In genomic region chr2:157957707-157958108, GRCm38 (mm10) we compare ENCODE assay signal across 16 mouse cellular contexts. TPM values are rescaled to one million over a fixed set of nuclear protein-coding genes. Genes with fewer than 3 reads are reported as not detected.
DNase-seq lines count a peak whose midpoint lies in the region; ATAC-seq and TF ChIP-seq lines count a peak whose summit lies in the region.
"Had no signal": no experiment of that assay in that cellular context is flagged by ENCODE, and none has a peak within 500 bp of the region (broad histone marks: within the 10 kb centered on the region; RNA-seq: fewer than 3 reads in every experiment).

No protein-coding gene starts in this region.

- TF ChIP-seq POLR2A in kidney, adult 2 months (IDR thresholded peaks at IDR 0.05; ENCODE audit: low read depth, low read length): no peak
- no peak for TF ChIP-seq POLR2A in CH12.LX (IDR thresholded peaks at IDR 0.05; ENCODE audit: low read depth, low read length)

- no peaks in the 10 kb centered on the region for H3K36me3 ChIP-seq in kidney, adult 2 months (ENCODE audit: control insufficient read depth, insufficient read depth, low read length)
- no peaks in the 10 kb centered on the region for H3K36me3 ChIP-seq in kidney, embryonic 16.5 days (ENCODE audit: insufficient read depth, low read length)
- H3K36me3 ChIP-seq in CH12.LX (replicated peaks in 1 of 2; ENCODE audit: control insufficient read depth in 1 of 2, insufficient read depth in 1 of 2, low read length in 1 of 2) (no peaks in the 10 kb centered on the region), ES-E14 (ENCODE audit: control insufficient read depth, insufficient read depth, low read length, poor library complexity, severe bottlenecking) (no peaks in the 10 kb centered on the region)
- no peaks in the 10 kb centered on the region for H3K36me3 ChIP-seq in forebrain, embryonic 14.5 days (ENCODE audit: control insufficient read depth, insufficient read depth, low read length)
- no peaks in the 10 kb centered on the region for H3K36me3 ChIP-seq in intestine, embryonic 15.5 days
- H3K36me3 ChIP-seq: embryonic facial prominence, embryonic 13.5 days; heart, embryonic 10.5 days had no signal

- DNase-seq in kidney, adult 2 months: peak; percentile 53
- DNase-seq in CH12.LX (ENCODE audit: extremely low read depth) (peak; percentile 82), ES-E14 (ENCODE audit: low read depth, low spot score) (peak; percentile 53)
- peak; percentile 29 for DNase-seq in forebrain, embryonic 14.5 days (ENCODE audit: low spot score)
- no peak for DNase-seq in spleen, postnatal 14 days (ENCODE audit: low spot score in 2 of 2)
- DNase-seq: adrenal gland, postnatal 10 days; cerebellum, adult 9-11 months; gastrocnemius, postnatal 25 days; heart, postnatal 36 days; liver, postnatal 0 days; lung, postnatal 4 days had no signal

- TF ChIP-seq RAD21 in CH12.LX (IDR thresholded peaks at IDR 0.05; ENCODE audit: low read depth, low read length): no peak

- dilution Hi-C loops in CH12.LX (cut with MboI; ENCODE audit: extremely low pct_ligation_motif_present, extremely low pct_unique_long_range_greater_than_20kb, low sequenced_read_pairs): no loop called here

- no peak overlapping the region for H3K4me3 ChIP-seq in kidney, adult 2 months (ENCODE audit: insufficient read depth, low read depth, low read length)
- no peak overlapping the region for H3K4me3 ChIP-seq in kidney, embryonic 16.5 days (ENCODE audit: low read length)
- H3K4me3 ChIP-seq in CH12.LX (replicated peaks in 1 of 3; ENCODE audit: low read depth in 2 of 3, low read length in 2 of 3, poor library complexity in 1 of 3) (no peak overlapping the region), ES-E14 (ENCODE audit: insufficient read depth in 1 of 2, low read depth in 1 of 2, low read length in 2 of 2, poor library complexity in 1 of 2, severe bottlenecking in 1 of 2) (no peak overlapping the region)
- no peak overlapping the region for H3K4me3 ChIP-seq in forebrain, embryonic 14.5 days (ENCODE audit: low read depth, low read length)
- no peak overlapping the region for H3K4me3 ChIP-seq in intestine, embryonic 15.5 days (replicated peaks)
- H3K4me3 ChIP-seq: embryonic facial prominence, embryonic 13.5 days; heart, embryonic 10.5 days; left cerebral cortex, adult 2 months had no signal

- H3K9me3 ChIP-seq in kidney, embryonic 16.5 days (ENCODE audit: low read length): no peaks in the 10 kb centered on the region
- H3K9me3 ChIP-seq in CH12.LX (replicated peaks; ENCODE audit: low read length) (peaks cover 5% of the 10 kb centered on the region), ES-E14 (ENCODE audit: control insufficient read depth, insufficient read depth, low read depth, low read length) (no peaks in the 10 kb centered on the region)
- H3K9me3 ChIP-seq in forebrain, embryonic 14.5 days (replicated peaks; ENCODE audit: control insufficient read depth, low read length): no peaks in the 10 kb centered on the region
- no peaks in the 10 kb centered on the region for H3K9me3 ChIP-seq in intestine, embryonic 15.5 days
- H3K9me3 ChIP-seq: embryonic facial prominence, embryonic 13.5 days; heart, embryonic 10.5 days had no signal

- ATAC-seq in kidney, embryonic 16.5 days (ENCODE audit: low FRiP score, low TSS enrichment): no peak; the same call in 1 of the 2 replicates
- ATAC-seq in forebrain, embryonic 14.5 days: peak; percentile 44; the same call in 1 of the 2 replicates
- ATAC-seq in intestine, embryonic 15.5 days: no peak
- ATAC-seq: liver, postnatal 0 days had no signal

- no peaks in the 10 kb centered on the region for H3K4me1 ChIP-seq in kidney, adult 2 months (ENCODE audit: control insufficient read depth, insufficient read depth, low read length)
- H3K4me1 ChIP-seq in kidney, embryonic 16.5 days (ENCODE audit: insufficient read depth, low read length): 0 out of 2 replicates have a peak, but pooled peaks cover 5% of the 10 kb centered on the region
- peaks cover 15 to 21% of the 10 kb centered on the region in 2 experiments for H3K4me1 ChIP-seq in CH12.LX (ENCODE audit: control insufficient read depth in 1 of 2, insufficient read depth in 2 of 2)
- peaks cover 6 to 20% of the 10 kb centered on the region in 2 experiments for H3K4me1 ChIP-seq in ES-E14 (ENCODE audit: control insufficient read depth in 2 of 2, insufficient read depth in 2 of 2, low read length in 2 of 2, poor library complexity in 1 of 2)
- peaks cover 6% of the 10 kb centered on the region for H3K4me1 ChIP-seq in forebrain, embryonic 14.5 days (ENCODE audit: control insufficient read depth, insufficient read depth, low read length)
- H3K4me1 ChIP-seq in intestine, embryonic 15.5 days (replicated peaks): no peaks in the 10 kb centered on the region
- H3K4me1 ChIP-seq: embryonic facial prominence, embryonic 13.5 days had no signal

- no peak overlapping the region for H3K27ac ChIP-seq in kidney, adult 2 months (ENCODE audit: insufficient read depth, low read depth, low read length)
- H3K27ac ChIP-seq in kidney, embryonic 16.5 days (ENCODE audit: low read length): no peak overlapping the region
- H3K27ac ChIP-seq in CH12.LX (ENCODE audit: insufficient read depth, low read depth): no peak overlapping the region
- no peak overlapping the region; the same call in 1 of the 2 replicates for H3K27ac ChIP-seq in ES-E14 (ENCODE audit: insufficient read depth, low read depth, low read length, poor library complexity, severe bottlenecking)
- no peak overlapping the region for H3K27ac ChIP-seq in forebrain, embryonic 14.5 days (ENCODE audit: low read depth, low read length)
- H3K27ac ChIP-seq in intestine, embryonic 15.5 days: no peak overlapping the region
- H3K27ac ChIP-seq: embryonic facial prominence, embryonic 13.5 days; heart, embryonic 10.5 days; left cerebral cortex, adult 2 months had no signal

- H3K9ac ChIP-seq in kidney, embryonic 16.5 days (replicated peaks; ENCODE audit: low read length): no peak overlapping the region
- H3K9ac ChIP-seq in CH12.LX (ENCODE audit: insufficient read depth, low read depth) (no peak overlapping the region), ES-E14 (ENCODE audit: insufficient read depth, low read depth, low read length, poor library complexity, severe bottlenecking) (no peak overlapping the region)
- H3K9ac ChIP-seq in forebrain, embryonic 14.5 days (ENCODE audit: low read length): no peak overlapping the region
- no peak overlapping the region for H3K9ac ChIP-seq in intestine, embryonic 15.5 days
- H3K9ac ChIP-seq: embryonic facial prominence, embryonic 13.5 days; liver, postnatal 0 days had no signal

- no peaks in the 10 kb centered on the region for H3K27me3 ChIP-seq in kidney, adult 2 months (replicated peaks; ENCODE audit: control insufficient read depth, insufficient read depth, low read length)
- H3K27me3 ChIP-seq in kidney, embryonic 16.5 days (ENCODE audit: insufficient read depth, low read length): no peaks in the 10 kb centered on the region
- H3K27me3 ChIP-seq in CH12.LX (replicated peaks): no peaks in the 10 kb centered on the region
- 0 out of 2 replicates have a peak, but pooled peaks cover 6% of the 10 kb centered on the region for H3K27me3 ChIP-seq in forebrain, embryonic 14.5 days (replicated peaks; ENCODE audit: control insufficient read depth, insufficient read depth, low read length)
- H3K27me3 ChIP-seq in intestine, embryonic 15.5 days (replicated peaks): no peaks in the 10 kb centered on the region
- H3K27me3 ChIP-seq: embryonic facial prominence, embryonic 13.5 days had no signal

- TF ChIP-seq CTCF in kidney, adult 2 months (conservative IDR thresholded peaks at IDR 0.05; ENCODE audit: insufficient read depth, insufficient read length, low read depth, low read length): no peak
- no peak for TF ChIP-seq CTCF in CH12.LX (conservative IDR thresholded peaks at IDR 0.05 in 1 of 2, IDR thresholded peaks at IDR 0.05 in 1 of 2; ENCODE audit: low read depth in 2 of 2, low read length in 2 of 2)

- no peak overlapping the region for H3K4me2 ChIP-seq in kidney, embryonic 16.5 days (replicated peaks; ENCODE audit: low read depth, low read length)
- H3K4me2 ChIP-seq in CH12.LX (ENCODE audit: insufficient read depth, low read depth, poor library complexity, severe bottlenecking): peak overlapping the region; percentile 85
- no peak overlapping the region for H3K4me2 ChIP-seq in forebrain, embryonic 14.5 days (ENCODE audit: low read length)
- H3K4me2 ChIP-seq in intestine, embryonic 15.5 days (replicated peaks): no peak overlapping the region
- H3K4me2 ChIP-seq: embryonic facial prominence, embryonic 13.5 days had no signal

- 3% methylated on average over 2 of the region's 2 CpGs for WGBS in kidney, adult 2 months
- WGBS in kidney, embryonic 16.5 days: 3% methylated on average over 2 of the region's 2 CpGs
- 3% methylated on average over 2 of the region's 2 CpGs for WGBS in forebrain, embryonic 14.5 days
- WGBS in intestine, embryonic 15.5 days: 10% methylated on average over 2 of the region's 2 CpGs

- in situ Hi-C loops in CH12.LX (cut with MboI; ENCODE audit: low pct_ligation_motif_present, low pct_unique_long_range_greater_than_20kb, low sequenced_read_pairs): no loop called here
- in situ Hi-C loops in ES-E14 (cut with MboI; ENCODE audit: low sequenced_read_pairs in 2 of 2, unreplicated experiment in 2 of 2): no loop called here

- no peaks in the 10 kb centered on the region for H3K79me2 ChIP-seq in CH12.LX (replicated peaks; ENCODE audit: control insufficient read depth, extremely low read depth, insufficient read depth, poor library complexity, severe bottlenecking)

- TF ChIP-seq EP300 in CH12.LX (IDR thresholded peaks at IDR 0.05; ENCODE audit: low read length): peak; percentile 56

TF ChIP-seq in CH12.LX, 34 proteins besides CTCF, POLR2A, EP300 and RAD21 (continues in another document):
- TF ChIP-seq JUND (conservative IDR thresholded peaks at IDR 0.05; ENCODE audit: low read depth, low read length): peak; percentile 17; the same call in 1 of the 2 replicates
- TF ChIP-seq BHLHE40 (IDR thresholded peaks at IDR 0.05; ENCODE audit: low read depth, low read length): peak; percentile 64
- 0 out of 2 replicates have a peak, but pooled peaks have one; percentile 43 for TF ChIP-seq MAX (IDR thresholded peaks at IDR 0.05; ENCODE audit: low read length)

TF ChIP-seq in ES-E14, 5 proteins besides CTCF, POLR2A, EP300 and RAD21:
- TF ChIP-seq CHD2 (IDR thresholded peaks at IDR 0.05; ENCODE audit: low read depth, low read length) (no peak), ZNF384 (IDR thresholded peaks at IDR 0.05; ENCODE audit: low read depth, low read length) (peak; percentile 87)

RNA-seq across cellular contexts. Expression of gene Vstm2l, which starts 43.3 kb away (rescaled TPM):
- polyA plus RNA-seq in kidney, adult 2 months (2012; rRNA removed): 0.23 and 0.53 TPM in 2 replicates
- polyA plus RNA-seq in kidney, embryonic 16.5 days (2015; fragmentation: Nextera tagmentation; extraction: Ambion mirVana): 0.21 and 0.22 TPM in 2 replicates
- total RNA-seq in CH12.LX (2012; rRNA removed): not detected in 2 replicates
- total RNA-seq in CH12.LX (2014; rRNA removed): not detected in 2 replicates
- not detected in 2 replicates for polyA plus RNA-seq in CH12.LX (2012; ENCODE audit: insufficient read length, low read depth)
- 0.48 and 0.62 TPM in 2 replicates for total RNA-seq in ES-E14 (2012; rRNA removed)
- polyA plus RNA-seq in forebrain, embryonic 14.5 days (2014; fragmentation: Nextera tagmentation; extraction: Ambion mirVana): 4.7 and 6.8 TPM in 2 replicates
- 0.68 and 0.72 TPM in 2 replicates for polyA plus RNA-seq in intestine, embryonic 15.5 days (2015; fragmentation: Nextera tagmentation; extraction: Ambion mirVana)
- total RNA-seq: gastrocnemius, postnatal 25 days had no signal
- polyA plus RNA-seq: liver, postnatal 0 days had no signal

Comparison
In these comparisons a context has a peak if more than half of its experiments do, and no peak if none do; other contexts are left out.
1. DNase-seq: peak in kidney, adult 2 months (single experiment), CH12.LX (single experiment), ES-E14 (single experiment) and forebrain, embryonic 14.5 days (single experiment); none in spleen, postnatal 14 days (0 of 2).